Mouse (Mus musculus): Measurements from ENCODE around the gene Tbca. TPM values are rescaled to one million over a fixed set of nuclear protein-coding genes. Genes with fewer than 3 reads are reported as not detected.
A peak's percentile ranks its signal among the peaks of the same experiment; 100 is the strongest.

The Tbca gene
- polyA plus RNA-seq, 1 experiment: 341 TPM

GRCm38 (mm10) chr13:94883966-94884960, 95.6 kb downstream of the Tbca start:
- Histone ChIP-seq H3K27ac (ENCODE audit: insufficient read depth, low read length) (no peak overlapping the region), H3K36me3 (ENCODE audit: control insufficient read depth, insufficient read depth, low read length, poor library complexity, severe bottlenecking) (no peaks in the 10 kb centered on the region), H3K4me3 (ENCODE audit: low read depth, low read length) (peak overlapping the region; percentile 72), H3K9ac (ENCODE audit: low read depth, poor library complexity, severe bottlenecking) (peak overlapping the region; percentile 19; the same call in 1 of the 2 replicates), H3K9me3 (replicated peaks; ENCODE audit: control insufficient read depth, insufficient read depth, low read length, poor library complexity, severe bottlenecking) (no peaks in the 10 kb centered on the region), H3K4me1 (ENCODE audit: control insufficient read depth, insufficient read depth, low read length) (no peaks in the 10 kb centered on the region), H3K27me3 (ENCODE audit: control insufficient read depth, insufficient read depth, low read length, poor library complexity, severe bottlenecking) (peaks cover 28% of the 10 kb centered on the region)
- no peak for TF ChIP-seq EP300 (IDR thresholded peaks at IDR 0.05; ENCODE audit: insufficient read depth, low read depth, low read length)
- TF ChIP-seq POLR2A (IDR thresholded peaks at IDR 0.05; ENCODE audit: insufficient read depth, low read length): no peak
- TF ChIP-seq CTCF (IDR thresholded peaks at IDR 0.05; ENCODE audit: low read depth, low read length): no peak

GRCm38 (mm10) chr13:94885291-94886235, 96.9 kb downstream of the Tbca start:
- Histone ChIP-seq H3K27me3 (ENCODE audit: control insufficient read depth, insufficient read depth, low read length, poor library complexity, severe bottlenecking) (peaks cover 23% of the 10 kb centered on the region), H3K36me3 (ENCODE audit: control insufficient read depth, insufficient read depth, low read length, poor library complexity, severe bottlenecking) (no peaks in the 10 kb centered on the region), H3K9me3 (replicated peaks; ENCODE audit: control insufficient read depth, insufficient read depth, low read length, poor library complexity, severe bottlenecking) (no peaks in the 10 kb centered on the region), H3K27ac (ENCODE audit: insufficient read depth, low read length) (no peak overlapping the region), H3K9ac (ENCODE audit: low read depth, poor library complexity, severe bottlenecking) (peak overlapping the region; percentile 18; the same call in 1 of the 2 replicates), H3K4me3 (ENCODE audit: low read depth, low read length) (peak overlapping the region; percentile 37), H3K4me1 (ENCODE audit: control insufficient read depth, insufficient read depth, low read length) (no peaks in the 10 kb centered on the region)
- TF ChIP-seq EP300 (IDR thresholded peaks at IDR 0.05; ENCODE audit: insufficient read depth, low read depth, low read length) (no peak), POLR2A (IDR thresholded peaks at IDR 0.05; ENCODE audit: insufficient read depth, low read length) (no peak), CTCF (IDR thresholded peaks at IDR 0.05; ENCODE audit: low read depth, low read length) (no peak)

Other genes starting within 250 kb of the Tbca start
- not detected in 2 replicates for gene Otp, start 86.7 kb downstream of the Tbca start, polyA plus RNA-seq (2011; ENCODE audit: insufficient read depth, insufficient read length, low read depth, missing spikeins)
- 13.4 and 14.1 TPM in 2 replicates for gene Wdr41, start 187.4 kb downstream of the Tbca start, polyA plus RNA-seq (2011; ENCODE audit: insufficient read depth, insufficient read length, low read depth, missing spikeins)